Mouse (Mus musculus) limb, embryonic 15.5 days (tissue): ENCODE measurements around the gene Gm20929. TPM values are rescaled to one million over a fixed set of nuclear protein-coding genes. Genes with fewer than 3 reads are reported as not detected.
"Not testable (repeated sequence)": the region's sequence is repeated elsewhere in the genome, so short reads cannot be mapped to it uniquely, and the experiment has no call there.

Experiments used
- ATAC-seq: fragments of 200-750 bp; cut with Nextera tagmentation; 2 replicates; pipeline ENCODE4 v1.8.0; 2017; ENCODE audit warnings: low read depth, moderate TSS enrichment; ENCODE audit not compliant: insufficient number of reproducible peaks, low FRiP score, low TSS enrichment
- H3K27ac ChIP-seq: fragments of 300-500 bp; sonication (generic); 2 replicates; pipeline ENCODE4 v1.5.1; 2015; ENCODE audit warnings: moderate library complexity, mild to moderate bottlenecking, inconsistent platforms
- H3K27me3 ChIP-seq: fragments of 300-500 bp; sonication (generic); 2 replicates; pipeline ENCODE4 v1.6.1; 2015; ENCODE audit warnings: inconsistent platforms
- H3K36me3 ChIP-seq: fragments of 300-500 bp; sonication (generic); 2 replicates; pipeline ENCODE4 v1.6.1; 2015; ENCODE audit warnings: inconsistent platforms
- H3K4me1 ChIP-seq: fragments of 300-500 bp; sonication (generic); 2 replicates; pipeline ENCODE4 v1.6.1; 2015; ENCODE audit warnings: inconsistent platforms
- H3K4me2 ChIP-seq: fragments of 300-500 bp; sonication (generic); 2 replicates; pipeline ENCODE4 v1.6.1; 2015; ENCODE audit warnings: mild to moderate bottlenecking, inconsistent platforms
- H3K4me3 ChIP-seq: fragments of 300-500 bp; sonication (generic); 2 replicates; pipeline ENCODE4 v1.5.1; 2015; ENCODE audit warnings: mild to moderate bottlenecking, inconsistent platforms
- H3K9ac ChIP-seq: fragments of 300-500 bp; sonication (generic); 2 replicates; pipeline ENCODE4 v1.6.1; 2015; ENCODE audit warnings: inconsistent platforms
- H3K9me3 ChIP-seq: fragments of 300-500 bp; sonication (generic); 2 replicates; pipeline ENCODE4 v1.6.1; 2016; ENCODE audit warnings: inconsistent platforms
- WGBS: fragments of 180-500 bp; shearing (Covaris S2); methylation state at CpG from one replicate; pipeline ENCODE4 v1.1.7; 2015; 5-methylcytosine and 5-hydroxymethylcytosine counted together
- polyA plus RNA-seq: library from polyadenylated mRNA; unstranded; fragments of >200 nt; fragmentation: Nextera tagmentation; extraction: Ambion mirVana; gene quantifications from 2 replicates; pipeline ENCODE4 v1.2.1, GENCODE M21; 2015

Gene Gm20929
- polyA plus RNA-seq = not detected in 2 replicates

DNA sequence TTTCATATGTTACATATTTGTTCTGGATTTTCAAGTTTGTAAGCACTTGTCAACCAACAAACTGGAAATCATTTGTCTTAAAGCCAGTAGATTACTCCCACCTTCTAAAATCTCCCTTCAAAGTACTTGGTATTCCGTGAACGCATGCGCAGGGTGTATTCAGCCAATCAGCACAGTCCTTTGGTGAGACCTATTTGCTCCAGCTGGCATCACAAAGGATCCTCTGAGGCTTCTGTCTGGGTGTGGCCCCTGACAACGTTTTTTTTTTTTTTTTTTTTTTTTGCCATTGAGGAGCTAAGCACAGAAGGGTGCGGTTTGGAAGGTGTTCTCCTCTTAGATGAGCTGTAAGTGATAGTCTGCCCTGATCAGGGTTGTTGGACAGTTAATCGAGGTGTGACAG, at the start of gene Gm20929:
Gene Gm20929, plus strand, starts transcription at position 301 of the 400 bp plus-strand sequence.
- H3K4me1 ChIP-seq, H3K27me3 ChIP-seq, H3K4me3 ChIP-seq, ATAC-seq, H3K9me3 ChIP-seq, H3K4me2 ChIP-seq, H3K27ac ChIP-seq, H3K9ac ChIP-seq, H3K36me3 ChIP-seq: not testable (repeated sequence)
- WGBS = no CpG with 5 or more reads among the region's 6 CpGs
